Mouse (Mus musculus) spleen, adult 18-20 months (tissue): ENCODE data around the gene Arhgef16.
A peak's percentile ranks its signal among the peaks of the same experiment; 100 is the strongest.

Experiments used
- DNase-seq, 2 experiments: peaks; one replicate each; pipeline ENCODE4 v3.0.0; 2022; ENCODE audit warnings: mixed read lengths in 2 of 2

The Arhgef16 gene

DNA sequence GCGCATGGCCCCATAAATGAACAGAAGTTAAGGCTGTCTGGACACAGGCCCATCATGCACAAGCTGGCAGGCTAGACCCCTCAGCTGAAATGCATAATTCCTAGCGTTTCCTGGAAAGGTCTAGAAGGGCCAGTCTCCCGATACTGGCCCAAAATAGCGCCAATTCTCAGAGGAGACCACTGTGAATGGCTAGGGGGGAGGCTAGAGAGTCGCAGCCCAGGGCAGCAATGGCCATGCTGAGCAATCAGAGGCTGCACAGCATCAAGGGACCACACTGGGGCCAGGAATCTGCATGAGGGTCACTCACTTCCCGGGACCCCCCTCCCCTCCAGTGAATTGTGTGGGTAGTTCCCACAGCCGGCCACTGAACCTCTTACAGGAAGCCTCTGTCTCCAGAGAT, 17.8 kb downstream of the Arhgef16 start:
- no peak for DNase-seq

DNA sequence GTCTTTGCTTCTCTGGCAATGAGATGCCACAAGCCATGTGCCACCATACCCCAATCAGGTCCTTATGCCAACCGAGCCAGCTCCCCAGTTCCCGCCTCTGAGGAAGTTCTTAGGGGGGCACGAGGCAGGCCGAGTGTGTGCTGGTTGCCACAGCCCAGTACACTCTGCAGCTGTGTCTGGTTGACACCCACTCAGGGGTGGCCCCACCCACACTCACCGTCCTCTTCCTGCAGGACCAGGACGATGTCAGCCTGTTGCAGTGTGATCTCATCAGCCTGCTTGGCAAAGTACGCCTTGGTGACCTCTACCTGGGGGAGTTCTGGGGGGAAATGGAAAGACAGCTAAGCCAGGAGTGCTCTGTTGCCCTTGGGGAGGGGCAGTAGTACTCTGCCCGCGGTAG, 22.0 kb downstream of the Arhgef16 start:
- no peak for DNase-seq

DNA sequence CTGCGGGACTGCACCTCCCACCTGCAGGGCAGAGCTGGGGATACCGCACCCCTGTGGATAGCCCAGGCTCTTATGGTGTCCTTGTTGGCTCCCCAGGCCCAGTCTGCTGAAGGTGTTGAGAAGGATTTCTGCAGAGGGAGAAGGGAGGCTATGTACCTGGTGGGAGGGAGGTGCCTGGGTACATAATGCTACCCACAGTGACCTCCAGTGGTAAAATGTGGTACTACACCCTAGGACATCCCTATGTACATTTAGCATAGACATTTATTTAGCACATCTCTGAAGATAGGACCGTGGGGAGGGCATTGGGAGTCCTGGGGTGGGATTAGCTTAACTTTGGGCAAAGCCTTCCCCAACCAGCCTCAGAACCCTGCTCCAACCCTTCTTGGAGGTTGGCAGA, 28.5 kb downstream of the Arhgef16 start:
- no peak for DNase-seq

DNA sequence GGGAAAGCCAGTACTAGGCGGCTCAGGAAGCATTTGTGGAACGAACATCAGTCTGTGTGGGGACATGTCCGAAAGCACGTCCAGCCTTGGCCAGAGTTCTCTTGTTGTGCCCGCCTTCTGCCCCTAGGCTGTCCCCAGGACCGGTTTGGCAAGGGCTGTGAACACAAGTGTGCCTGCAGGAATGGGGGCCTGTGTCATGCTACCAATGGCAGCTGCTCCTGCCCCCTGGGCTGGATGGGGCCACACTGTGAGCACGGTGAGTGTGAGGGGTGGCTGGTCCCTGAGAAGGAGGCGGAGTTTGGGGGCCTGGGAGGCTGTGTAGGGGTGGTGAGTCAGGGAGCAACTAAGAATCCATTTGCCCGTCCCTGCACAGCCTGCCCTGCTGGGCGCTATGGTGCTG, 32.0 kb downstream of the Arhgef16 start:
- no peak for DNase-seq

DNA sequence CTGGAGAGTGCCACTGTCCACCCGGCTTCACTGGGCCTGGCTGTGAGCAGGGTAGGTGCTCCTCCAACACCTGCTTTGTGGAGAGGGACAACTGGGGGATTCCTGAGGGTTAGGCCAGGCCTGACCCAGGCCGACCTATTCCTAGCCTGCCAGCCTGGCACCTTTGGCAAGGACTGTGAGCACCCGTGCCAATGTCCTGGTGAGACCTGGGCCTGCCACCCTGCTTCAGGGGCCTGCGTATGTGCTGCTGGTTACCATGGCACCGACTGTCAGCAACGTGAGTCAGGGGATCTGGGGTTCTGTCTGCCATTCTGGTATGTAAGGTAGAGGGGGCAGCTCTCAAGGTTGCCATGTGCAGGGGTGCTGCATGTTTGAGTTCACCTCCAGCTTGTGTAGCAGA, 34.0 kb downstream of the Arhgef16 start:
- DNase-seq, result no peak

DNA sequence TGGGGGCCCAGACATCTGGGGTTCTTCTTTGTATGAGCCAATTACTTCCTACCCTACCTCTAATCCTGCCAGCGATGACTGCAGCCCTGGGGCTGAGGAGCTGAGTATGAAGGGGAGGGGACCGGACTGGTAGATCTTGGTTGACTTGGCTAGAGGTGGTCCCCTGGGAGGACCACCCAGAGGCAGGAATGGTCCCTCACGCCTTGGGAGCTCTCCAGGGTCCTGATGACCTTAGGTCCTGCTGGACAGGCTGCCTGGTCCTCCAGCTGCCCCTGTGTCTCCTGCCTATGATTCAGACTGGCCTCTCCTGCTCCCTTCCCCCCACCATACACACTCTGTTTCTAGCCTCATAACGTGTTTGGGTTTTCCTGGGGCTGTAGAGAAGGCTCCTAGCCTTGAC, 39.4 kb downstream of the Arhgef16 start:
- no peak for DNase-seq

DNA sequence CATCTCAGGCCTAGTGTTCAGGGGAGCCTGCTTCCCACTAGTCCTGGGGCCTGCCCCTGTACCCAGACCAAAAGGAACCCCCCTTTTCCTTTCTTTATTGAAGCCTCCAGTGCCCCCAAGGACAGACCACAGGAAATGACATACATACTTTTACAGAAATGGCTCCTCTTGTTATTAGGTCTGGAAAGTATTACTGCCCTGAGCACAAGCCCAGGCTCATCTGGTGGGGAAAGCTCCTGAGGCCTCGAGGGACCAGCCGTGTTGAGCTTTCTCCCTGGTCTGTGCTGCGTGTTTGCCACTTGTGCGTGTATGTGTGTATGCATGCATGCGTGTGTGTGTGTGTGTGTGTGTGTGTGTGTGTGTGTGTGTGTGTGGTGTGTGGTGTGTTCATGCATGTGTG, 40.7 kb downstream of the Arhgef16 start:
- no peak for DNase-seq

DNA sequence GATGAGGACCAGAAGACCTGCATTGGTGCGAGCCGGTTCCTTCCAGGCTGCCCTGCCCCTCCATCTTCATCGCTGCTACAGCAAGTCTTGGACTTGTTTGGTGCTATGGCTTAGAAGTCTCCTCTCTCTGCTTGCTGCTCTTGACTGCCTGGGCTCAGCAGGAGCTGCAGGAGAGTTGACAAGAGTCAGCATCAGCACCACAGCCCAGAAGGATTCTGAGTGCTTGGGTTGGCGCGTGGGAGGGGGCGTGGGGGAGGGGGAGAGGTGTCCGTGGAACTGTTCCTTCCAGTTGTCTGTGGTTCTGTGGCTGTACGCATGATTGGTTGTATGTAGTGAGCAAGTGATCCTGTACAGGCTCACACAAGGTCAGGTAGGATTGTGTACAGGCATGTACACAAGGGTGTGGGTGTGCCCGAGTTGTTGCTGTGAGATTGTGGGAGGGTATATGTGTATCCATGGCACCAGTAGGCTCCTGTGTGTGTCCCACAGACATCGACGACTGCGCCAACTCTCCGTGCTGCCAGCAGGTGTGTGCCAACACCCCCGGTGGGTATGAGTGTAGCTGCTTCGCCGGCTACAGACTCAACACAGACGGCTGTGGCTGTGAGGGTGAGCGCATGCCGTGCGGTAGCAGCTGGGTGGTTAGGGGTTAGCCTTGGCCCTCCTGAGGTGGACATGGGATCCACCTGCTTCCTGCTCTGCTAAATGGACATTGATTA, 48.8 kb downstream of the Arhgef16 start:
- DNase-seq, result no peak

DNA sequence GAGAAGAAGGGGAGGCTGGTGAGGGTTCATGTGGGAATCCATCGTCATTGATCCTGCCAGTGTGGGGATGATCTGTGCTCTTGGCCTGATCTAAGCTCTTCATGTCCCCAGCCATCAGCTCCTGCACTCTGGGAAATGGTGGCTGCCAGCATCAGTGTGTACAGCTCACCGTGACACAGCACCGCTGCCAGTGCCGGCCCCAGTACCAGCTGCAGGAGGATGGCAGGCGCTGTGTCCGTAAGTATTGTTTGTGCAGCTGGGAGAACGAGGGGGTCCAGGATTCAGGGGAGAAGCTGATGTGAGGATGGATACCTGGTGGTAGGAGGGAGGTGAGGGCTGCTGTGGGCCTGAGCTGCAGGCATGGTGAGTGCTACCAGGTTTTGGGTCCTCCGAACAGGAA, 52.2 kb downstream of the Arhgef16 start:
- no peak for DNase-seq

DNA sequence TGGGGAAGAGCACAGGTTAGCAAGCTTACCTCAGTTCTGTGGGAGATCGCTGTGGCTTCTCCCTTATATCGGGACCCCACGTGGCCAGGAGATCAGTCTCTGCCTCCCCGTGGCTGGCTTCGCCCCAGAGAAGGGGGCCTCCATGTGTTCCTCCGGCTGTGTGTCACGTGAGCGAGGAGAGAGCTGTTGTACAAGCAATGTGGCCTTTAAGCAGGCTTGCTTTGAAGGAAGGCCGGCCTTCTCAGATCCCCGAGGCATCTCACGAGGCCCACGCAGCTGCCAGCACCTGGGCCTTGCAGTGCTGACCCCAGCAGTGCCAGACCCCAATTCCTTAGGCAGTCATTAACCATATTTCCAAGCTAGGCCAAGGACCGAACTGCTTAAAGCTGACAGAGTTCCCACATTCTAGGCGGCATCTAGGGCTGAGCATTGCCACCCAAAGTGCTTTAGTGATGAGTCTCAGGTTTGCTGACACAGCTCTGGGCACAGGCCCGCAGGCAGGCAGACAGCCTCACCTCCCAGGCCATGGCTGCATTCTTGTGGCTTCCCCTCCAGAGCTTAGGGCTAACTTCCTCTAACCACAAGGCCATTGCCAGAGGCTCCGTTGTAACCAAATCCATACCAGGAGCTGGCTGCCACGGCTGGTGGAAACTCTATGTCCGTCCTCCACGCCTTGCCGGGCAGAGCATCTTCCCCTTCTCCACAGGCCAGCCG, 53.2 kb downstream of the Arhgef16 start:
- DNase-seq, result no peak

DNA sequence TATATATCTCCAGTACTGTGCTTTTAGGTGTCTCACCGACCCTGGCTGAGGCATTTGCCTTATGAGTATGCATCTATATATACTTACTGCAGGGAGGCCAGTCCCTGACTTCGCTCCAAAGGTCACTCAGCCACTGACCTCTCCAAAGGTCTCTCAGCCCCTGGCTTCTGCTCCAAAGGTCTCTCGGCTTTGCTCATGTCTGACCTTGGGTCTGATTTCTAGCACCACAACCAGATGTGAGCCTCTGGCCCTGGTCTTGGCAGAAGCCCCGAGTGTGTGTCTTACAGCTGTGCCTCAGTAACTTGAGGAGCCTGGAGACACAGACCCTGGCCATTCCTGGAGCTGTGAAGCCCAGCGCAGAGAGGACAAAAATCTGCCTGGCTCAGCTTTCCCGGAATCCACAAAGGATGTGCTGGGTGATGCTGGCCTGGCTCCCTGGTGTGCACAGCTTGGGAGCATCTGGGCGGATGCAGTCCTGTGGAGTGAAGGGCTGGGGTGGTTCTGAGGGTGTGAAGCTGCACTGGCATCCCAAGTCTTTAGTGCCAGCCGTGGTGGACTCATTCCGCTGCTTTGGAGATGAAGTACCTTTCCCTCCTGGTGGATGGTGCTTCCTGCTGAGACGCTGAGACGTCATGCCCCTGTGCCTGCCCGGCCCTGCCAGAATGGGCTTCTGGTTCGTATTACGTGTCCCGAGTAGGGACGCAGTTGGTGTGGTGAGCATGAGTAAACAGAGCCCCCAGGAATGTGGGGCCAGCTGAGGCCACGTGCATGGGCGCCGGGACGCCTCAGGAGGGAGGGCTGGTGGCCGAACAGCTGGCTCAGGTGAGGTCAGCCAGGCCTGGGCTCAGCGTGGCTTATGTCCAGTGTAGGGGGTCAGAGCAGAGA, 54.0 kb downstream of the Arhgef16 start:
- no peak for DNase-seq

DNA sequence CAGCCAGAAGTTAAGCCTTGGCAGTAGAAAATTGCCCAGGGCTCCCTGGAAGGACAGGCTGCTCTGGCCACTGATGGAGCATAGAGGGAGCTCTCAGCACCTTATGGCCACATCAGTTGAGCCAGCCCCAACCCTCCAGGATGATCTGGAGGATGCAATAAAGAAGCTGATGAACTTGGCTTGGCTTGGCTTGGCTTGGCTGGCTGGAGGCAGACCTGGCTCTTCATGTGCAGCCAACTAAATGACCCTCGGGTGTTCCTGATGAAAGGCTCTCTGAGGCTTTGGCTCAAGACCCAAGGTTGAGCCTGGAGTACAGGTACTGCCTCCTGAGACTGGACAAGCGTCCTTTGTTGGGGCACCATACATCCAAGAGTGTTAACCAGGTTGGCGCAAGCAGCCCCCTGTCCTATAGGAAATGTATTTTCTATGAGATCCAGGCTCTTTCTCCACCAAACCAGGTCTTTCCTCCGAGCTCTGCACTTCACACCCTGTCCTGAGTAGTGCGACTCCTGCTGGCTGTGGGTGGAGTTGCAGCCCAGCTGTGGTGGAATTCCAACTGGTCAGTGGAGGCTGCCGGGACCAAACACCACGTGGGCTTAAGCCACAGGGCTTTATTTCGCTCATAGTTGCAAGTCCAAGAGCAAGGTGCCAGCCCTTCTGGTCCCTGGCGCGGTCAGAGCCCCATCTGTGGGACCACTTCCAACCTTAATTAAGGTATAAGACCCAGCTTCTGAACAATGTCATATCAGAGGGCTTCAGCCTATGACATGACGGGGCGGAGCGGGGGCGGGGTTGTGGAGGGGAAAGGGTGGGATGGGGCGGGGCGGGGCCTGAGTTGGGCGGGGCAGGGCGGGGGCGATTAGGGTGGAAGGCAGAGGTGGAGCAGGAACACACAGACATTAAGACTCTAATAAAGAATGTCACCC, 55.1 kb downstream of the Arhgef16 start:
- DNase-seq, result peak in 1 of 2 experiments; percentile 54

DNA sequence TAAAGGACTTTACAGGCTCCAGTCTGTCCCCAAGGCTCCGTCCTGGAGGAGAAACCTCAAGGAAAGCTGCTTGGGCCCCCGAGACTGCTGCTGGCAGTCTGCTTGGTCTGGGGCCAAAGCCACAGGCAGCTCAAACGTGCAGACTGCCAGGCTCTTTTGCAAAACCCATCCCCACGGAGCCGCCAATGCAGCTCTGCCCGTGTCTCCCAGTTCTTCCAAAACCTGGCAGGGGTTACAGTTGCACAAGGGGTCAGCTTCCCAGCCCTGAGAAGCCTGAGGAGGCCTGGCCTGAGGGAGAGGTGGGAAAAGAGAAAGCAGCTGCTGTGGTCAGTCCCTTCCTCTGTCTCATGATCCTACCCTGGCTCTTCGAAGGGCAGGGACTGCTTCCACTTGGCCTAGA, 56.1 kb downstream of the Arhgef16 start:
- DNase-seq, result no peak

DNA sequence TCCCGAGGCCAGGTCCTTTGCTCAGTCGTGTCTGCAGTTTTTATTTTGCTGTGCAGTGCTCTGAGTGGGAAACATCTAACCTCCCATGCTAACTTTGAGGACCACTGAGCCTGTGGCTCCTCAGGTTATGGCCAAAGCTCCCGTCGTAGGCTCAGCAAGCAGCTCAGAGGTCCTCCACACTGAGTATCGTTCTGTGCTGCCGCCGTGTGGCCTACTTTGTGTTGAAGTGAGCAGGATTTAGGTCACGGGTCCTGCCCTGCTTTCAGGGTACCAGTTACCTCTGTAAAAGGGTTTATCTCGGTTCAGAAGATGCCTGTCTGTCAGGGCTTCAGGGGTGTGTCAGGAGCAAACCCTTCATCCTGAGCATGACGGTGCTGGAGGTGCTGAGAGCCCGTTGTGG, 60.9 kb downstream of the Arhgef16 start:
- DNase-seq, result no peak

DNA sequence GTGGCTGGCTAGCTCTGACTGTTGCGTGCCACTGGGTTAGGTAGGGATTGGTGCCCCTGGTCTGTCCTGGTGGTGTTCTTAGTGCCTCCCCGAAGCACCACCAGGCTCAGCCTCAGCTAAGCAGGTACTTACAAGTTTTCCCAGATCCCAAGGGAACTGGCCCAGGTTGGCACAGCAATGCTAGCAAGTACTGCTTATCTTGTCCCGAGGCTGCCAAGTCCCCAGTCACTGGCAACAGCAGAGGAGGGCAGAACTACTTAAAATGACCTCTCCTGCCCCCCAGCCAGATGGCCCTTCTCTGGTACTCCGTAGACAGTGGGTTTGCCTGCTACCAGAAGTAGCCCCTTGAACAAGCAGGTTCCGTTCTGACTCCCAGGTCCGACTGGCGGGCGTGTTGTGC, 62.3 kb downstream of the Arhgef16 start:
- DNase-seq, result no peak

DNA sequence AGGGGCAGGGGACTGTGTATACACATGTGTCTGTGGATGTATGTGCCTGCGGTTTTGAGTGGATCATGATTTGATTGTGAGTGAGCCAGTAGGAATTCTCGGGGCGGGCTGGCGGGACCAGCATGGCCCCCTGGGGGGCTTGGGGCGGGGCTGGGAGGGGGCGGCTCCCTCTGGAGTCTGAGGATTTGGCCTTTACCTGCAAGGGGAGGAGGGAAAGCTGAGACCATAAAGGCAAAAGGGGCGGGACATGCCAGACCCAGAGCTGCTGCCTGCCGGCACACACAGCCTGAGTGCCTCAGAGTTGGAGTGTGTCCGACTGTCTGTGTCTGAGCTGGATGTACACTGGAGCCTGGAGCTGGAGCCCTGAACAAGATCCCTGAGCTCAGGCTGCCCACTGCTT, 64.2 kb downstream of the Arhgef16 start:
- no peak for DNase-seq

DNA sequence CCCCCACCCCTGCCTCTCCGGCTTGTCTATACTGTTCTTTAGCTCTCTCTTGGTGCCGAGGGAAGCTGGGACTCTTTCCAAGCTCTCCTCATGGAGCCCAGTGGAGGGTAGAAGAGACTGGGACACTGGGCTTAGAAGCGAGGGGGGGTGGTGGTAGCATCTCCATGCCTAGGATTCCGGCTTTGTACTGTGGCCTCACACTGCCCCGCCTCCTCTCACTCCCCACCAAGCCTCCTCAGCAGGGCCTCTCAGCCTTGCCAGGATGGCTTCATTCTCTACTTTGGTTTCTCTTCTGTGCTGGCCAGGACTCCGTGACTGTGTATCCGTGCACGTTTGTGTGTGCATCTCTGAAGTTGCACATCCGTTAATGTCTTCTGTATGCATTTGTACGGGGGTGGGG, 64.6 kb downstream of the Arhgef16 start:
- DNase-seq, result no peak

DNA sequence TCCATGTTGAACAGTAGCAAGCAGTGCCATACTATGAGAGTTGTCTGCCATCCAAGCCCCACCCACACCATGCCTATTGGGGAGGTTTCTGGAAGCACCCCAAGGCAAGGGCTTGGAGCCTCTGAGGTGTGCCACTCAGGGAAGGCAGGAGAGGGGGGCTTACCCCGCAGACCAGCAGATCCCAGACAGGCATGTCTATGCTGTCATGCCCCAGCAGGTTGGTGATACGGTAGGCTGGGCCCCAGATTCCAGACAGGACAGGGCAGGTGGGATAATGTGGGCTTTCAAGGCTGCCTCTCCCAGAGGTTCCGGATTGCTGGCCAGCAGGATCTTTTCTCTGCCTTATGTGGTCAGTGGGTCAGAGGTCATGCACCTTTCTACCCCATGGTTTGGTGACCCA, 65.5 kb downstream of the Arhgef16 start:
- no peak for DNase-seq

DNA sequence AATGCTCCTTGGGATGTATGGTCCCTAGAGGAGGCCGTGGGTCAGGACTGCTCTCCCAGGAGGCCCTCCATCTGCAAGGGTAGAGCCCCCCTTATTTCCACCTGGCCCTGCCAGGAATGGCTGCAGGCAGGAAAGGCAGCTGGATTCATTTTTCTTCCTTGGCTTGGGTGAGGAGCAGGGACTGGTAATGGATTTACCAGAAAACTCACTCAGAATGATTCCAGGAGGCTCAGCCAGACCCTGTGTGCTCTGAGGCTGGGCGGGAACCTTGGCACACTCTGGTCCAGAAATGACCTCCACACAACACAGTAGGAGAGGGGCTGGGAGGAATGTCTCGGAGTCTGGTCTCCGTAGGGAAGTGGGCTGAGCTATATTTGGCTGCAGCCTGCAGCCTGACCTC, 69.2 kb downstream of the Arhgef16 start:
- no peak for DNase-seq

DNA sequence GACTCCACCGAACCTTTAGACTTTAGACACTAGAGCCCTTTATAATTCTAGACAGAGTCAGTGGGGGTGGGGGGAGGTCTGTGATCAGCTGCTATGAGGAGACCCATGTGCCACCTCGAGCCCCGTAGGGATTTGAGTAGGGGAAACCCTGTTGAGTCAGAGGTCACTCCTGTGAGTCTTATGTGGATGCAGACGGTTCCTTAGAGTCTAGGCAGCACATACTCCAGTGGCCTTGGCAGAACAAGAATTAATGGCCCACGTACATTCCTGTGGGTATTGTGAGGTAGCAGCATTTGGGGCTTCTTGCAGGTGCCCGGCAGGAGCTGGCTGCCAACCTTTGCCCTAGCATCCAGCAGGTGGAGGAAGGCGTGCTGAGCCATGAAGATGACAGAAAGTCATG, 70.1 kb downstream of the Arhgef16 start:
- DNase-seq, result no peak

DNA sequence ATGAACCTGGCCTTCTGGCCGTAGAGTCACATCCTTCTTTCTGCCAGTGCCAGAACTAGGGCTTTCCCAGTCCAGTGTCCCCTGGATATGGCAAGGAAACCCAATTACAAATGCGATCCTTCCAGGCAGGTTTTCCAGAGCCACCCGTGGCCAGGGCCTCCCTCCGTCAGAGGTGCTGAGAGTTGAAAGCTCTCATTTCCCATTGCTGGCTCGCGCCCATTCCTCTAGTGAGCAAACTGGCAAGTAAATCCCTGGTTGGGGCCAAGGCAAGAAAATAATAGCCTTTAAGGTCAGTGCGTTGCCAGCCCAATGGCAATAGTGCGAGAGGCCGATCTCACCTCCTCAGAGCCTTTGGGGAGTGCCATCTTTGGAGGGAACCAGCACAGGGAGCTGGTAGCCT, 71.9 kb downstream of the Arhgef16 start:
- DNase-seq, result no peak
